Mouse (Mus musculus): ENCODE data around the gene Cdh23. TPM values are rescaled to one million over a fixed set of nuclear protein-coding genes. Genes with fewer than 3 reads are reported as not detected.

The Cdh23 gene
- total RNA-seq, 2 experiments from 2014 or later: 1.7 to 2.3 TPM

DNA sequence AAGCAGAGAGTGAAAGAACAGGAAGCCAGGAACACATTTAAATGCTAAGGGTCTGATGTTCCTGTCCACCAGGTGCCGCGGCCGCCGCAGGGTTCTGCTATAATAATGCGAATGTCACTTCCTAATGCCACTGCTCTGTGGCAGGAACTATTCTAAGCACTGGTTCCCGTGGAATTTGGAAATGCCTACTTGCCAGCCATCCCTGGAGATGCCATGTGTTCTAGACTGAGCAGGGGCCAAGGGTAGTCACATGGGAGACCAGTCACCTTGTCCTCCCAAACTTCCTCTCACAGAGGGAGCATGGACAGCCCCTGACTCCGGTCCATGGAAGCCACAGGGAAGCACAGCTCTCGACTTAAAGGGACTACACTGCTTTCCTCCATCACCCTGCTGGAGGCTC lies 171.2 kb downstream of the Cdh23 start:
- intact Hi-C loops (cut with DNase I): no loop called here
- DNase-seq: no peak

DNA sequence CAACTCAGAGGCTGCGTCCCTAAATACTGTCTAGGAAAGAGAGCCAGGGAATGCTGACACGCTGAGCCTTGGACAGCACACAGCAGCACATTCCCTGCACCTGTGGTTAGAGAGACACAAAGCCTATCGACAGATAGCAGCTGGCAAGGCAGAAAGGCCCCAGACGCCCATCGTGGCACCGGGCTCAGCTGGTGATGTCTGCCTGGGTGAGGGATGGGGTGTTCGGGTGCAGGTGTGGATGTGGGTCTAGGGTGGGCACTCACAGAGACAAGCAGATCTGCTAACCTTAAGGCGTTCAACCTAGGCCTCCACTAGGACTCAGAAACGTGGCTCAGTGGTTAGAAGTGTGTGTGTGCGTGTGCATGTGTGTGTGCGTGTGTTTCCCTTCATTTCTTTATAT lies 180.0 kb downstream of the Cdh23 start:
- intact Hi-C loops (cut with DNase I): no loop called here

DNA sequence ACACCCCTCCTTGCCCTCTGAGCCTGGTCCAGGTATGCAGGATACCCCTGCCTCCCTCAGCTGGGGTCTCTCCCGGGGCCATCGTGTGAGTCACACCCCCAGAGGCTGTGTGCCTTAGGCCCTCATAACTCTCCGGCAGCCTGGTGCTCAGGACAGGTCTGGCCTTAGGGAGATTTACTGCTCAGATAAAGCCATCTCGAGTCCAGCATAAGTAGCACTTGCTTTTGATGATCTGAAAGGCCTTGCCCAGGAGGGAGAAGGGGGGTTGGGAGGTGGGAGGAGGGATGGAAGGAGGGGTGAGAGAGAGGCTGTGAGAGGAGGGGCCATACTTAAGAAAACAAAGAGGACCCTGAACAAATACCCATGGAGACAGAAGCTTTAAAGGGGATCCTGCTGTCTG lies 197.8 kb downstream of the Cdh23 start:
- intact Hi-C loops (cut with DNase I): no loop called here
- no peak for DNase-seq

More for the DNA sequence above, 180.0 kb downstream of the Cdh23 start:
- DNase-seq: no peak

DNA sequence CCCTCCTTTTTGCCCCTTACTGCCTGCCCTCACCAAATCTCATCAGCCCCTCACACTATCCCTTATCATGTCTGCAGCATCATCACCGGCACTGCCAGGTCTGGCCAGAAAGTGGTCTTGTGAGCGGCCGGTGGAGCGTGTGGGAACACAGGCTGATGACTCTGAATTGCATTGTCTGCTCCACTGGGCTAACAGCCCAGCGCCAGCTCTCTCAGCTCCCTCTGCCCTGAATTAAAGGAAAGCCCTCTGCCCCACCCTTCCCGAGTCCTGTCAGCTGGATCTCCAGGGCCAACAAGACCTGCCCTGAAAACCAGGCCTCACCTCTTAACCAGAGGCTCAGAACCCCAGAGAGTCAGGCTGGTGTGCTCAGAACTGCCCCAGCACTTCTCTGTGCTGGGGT lies 201.2 kb downstream of the Cdh23 start:
- intact Hi-C loops (cut with DNase I): no loop called here
- DNase-seq: no peak

DNA sequence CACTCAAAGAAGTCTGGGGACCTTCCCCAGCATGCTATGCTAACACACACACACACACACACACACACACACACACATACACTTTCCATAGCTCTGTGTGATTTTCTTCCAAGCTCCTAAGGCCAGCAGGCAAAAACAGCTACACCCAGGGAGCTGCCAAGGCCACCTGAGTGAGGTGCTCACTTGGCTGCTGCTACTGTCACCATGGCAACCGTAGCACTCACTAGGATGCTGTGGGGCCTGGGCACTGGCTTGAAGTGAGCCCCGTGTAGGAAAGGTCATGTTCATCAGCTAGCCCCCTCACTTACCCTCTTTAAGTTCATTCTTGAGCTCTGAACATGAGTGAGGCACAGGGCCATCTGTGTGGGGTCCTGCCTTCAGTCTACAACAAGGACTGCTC lies 204.8 kb downstream of the Cdh23 start:
- intact Hi-C loops (cut with DNase I): no loop called here

DNA sequence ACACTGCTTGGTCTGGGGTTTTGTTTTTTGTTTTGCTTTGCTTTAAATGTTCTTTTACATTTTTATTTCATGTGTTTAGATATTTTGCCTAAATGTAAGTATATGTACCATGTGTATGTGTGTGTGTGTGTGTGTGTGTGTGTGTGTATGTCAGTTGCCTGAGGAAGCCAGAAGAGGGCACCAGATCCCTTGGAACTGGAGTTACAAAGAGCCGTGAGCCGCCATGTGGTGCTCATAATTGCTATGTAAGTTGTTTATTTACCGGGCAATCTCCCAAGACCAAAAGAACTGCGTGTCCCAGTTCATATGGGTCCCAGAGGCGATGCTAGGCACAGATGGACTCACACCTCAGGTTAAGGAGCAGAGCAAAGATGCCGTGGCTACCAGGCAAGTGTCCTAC lies 214.9 kb downstream of the Cdh23 start:
- DNase-seq: no peak
- intact Hi-C loops (cut with DNase I): no loop called here

More for the DNA sequence above, 204.8 kb downstream of the Cdh23 start:
- no peak for DNase-seq

DNA sequence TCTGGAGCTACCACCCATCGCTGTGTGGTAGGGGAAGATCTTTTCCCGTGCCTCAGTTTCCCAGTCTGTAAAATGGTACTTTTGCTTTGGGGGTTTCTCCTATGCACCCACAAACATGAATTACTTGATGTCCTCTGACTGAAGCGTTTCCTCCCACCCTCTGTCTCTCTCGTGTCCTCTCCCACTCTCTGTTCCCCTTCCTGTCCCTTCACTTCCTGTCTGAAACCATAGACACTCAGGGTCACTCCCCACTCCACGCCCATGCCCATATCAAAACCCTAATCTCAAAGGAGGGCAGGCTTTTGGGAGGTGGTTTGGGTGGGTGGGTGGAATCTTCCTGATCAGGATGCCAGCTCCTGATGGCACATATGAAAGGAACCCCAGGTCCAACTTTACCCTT lies 221.7 kb downstream of the Cdh23 start:
- intact Hi-C loops (cut with DNase I): no loop called here
- no peak for DNase-seq

DNA sequence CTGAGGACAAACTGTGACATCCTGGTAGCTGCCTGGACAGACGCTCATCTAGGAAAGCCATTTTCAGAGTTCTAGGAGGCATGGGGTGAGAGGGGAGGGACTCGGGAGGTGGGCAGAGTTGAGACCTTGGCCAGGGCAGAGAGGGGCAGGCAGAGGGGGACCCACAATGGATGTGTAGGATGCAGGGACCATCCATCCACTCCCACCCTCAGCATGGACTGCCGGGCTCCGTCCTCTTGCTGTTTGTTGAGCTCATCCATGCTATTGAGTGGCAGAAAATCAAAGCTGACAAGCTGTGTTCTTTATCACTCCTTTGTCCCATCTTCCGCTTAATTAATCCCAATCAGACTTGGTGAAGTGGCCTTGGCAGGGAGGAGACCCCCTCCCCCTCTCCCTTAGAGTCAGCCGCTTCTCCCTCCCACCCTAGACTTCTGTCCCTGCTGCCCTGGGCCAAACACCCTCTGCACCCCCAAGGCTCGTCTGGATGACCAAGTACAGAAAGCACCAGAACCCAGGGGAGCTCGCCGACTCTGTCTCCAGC lies 222.4 kb downstream of the Cdh23 start:
- intact Hi-C loops (cut with DNase I): no loop called here
- no peak for DNase-seq

DNA sequence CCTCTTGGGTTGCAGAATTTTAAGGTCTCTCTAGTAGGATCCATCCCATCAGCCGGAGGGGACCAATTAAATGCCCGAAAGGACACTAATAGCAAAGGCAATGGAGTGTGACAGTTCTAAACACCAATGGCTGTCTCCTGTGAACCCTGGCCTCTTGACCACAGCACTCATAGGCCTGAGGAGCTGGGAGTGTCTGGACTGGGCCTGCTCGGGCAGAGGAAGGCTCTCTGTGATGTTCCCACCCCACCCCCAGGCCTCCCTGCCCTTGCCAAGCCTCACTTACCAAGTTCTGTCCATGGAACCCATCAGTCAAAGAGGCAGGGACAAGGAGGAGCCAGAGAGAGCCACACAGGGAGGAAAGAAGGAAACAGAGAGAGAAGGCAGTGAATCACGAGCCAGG lies 228.5 kb downstream of the Cdh23 start:
- DNase-seq: no peak
- intact Hi-C loops (cut with DNase I): no loop called here

DNA sequence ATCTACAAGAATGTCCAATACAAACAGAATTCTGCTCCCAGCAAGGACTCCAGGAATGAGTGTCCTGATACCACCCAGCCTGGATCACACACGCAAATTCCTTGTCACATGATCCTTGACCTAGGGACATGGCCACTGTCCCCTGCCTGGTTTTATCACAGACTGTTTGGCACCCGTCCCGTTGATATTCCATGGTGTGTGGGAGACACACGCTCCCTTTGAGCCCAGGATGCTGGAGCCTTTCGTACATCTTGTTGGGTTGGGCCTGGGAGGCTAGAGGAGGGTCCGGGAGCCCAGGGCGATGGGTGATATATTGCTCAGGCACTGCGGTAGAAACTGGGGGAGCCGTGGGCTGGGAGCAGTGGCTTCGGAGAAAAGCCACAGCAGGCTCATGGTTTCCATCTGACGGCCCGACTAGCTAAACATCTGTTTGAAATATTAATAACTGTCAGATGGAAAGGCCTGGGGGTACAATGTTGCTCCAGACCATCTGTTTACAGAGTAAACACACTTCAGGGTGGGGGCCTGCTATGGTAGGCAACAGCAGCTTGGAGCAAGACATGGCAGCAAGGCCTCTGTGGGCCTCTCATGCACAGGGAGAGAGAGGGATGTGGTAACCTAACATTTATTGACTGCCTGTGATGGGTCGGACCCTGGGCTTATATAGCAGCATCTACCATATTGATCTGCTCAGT lies 232.2 kb downstream of the Cdh23 start:
- no peak for DNase-seq
- intact Hi-C loops (cut with DNase I): no loop called here

DNA sequence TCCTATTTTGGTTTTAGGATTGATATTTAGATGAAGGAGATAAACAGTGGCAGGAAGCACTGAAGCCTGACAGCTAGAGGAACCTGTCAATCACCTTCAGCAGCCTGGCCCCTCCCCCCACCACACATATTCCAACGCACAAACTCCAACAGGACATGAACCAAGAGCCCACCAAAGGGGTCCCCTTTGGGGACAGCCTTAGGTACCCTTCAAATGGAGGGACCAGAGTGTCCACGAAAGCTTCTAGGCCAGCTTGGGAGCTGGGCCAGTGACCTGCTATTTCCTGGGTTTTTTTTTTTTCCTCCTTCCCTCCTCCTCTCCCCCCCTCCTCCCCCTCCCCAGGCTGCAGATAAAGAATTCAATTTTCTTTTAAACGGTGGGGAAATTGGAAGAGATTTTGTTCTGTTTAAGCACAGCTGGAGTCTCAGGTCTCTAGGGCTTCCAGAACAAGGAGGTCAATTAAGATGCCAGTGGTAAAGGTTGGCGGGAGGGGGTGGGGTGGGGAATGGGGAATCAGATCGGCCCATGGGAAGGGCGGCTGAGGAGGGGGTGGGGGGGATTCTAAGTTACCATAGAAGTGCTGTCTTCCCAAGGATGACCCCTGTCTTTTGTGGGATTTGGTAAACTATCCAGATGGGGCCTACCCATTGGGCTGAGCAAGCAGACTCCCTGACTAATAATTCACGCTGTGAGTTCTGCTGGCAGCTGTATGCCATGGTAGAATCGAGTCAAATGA lies 239.5 kb downstream of the Cdh23 start:
- intact Hi-C loops (cut with DNase I): no loop called here
- DNase-seq: no peak

DNA sequence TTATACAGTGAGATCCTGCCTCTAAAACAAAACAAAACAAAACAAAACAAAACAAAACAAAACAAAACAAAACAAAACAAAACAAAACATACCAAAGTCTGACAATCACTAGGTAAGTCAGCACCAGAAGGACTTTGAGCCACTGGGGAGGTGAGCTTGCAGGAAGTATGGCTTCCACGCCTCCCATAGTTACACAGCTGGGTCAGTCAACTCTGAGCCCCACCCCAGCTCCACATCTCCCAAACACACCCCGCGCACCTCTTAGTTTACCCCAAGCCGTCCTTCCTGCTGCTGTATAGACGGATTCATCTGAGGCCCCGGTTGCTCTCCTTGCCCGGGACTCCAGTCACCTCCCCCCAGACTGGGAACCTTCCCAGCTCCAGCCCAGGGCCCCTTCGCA lies 241.1 kb downstream of the Cdh23 start:
- intact Hi-C loops (cut with DNase I): no loop called here
- DNase-seq: no peak

DNA sequence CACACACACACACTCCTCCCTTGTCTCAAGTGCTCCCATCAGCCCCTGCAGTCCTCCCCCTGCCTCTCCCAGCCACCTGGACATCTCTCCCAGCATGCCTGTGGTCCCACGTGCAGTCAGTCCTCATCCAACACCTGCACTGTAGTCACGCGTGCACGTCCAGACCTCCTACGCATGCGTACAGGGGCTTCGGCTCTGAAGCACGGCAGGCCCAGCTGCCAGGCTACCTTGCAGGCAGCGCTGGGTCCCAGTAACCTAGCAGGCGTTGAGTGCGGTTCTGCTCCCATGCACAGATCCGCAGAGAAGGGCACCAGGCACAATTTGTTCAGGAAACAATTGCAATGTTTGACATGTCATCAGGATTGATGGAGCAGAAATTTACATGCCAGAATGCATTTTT lies 249.1 kb downstream of the Cdh23 start:
- intact Hi-C loops (cut with DNase I): no loop called here
- no peak for DNase-seq

DNA sequence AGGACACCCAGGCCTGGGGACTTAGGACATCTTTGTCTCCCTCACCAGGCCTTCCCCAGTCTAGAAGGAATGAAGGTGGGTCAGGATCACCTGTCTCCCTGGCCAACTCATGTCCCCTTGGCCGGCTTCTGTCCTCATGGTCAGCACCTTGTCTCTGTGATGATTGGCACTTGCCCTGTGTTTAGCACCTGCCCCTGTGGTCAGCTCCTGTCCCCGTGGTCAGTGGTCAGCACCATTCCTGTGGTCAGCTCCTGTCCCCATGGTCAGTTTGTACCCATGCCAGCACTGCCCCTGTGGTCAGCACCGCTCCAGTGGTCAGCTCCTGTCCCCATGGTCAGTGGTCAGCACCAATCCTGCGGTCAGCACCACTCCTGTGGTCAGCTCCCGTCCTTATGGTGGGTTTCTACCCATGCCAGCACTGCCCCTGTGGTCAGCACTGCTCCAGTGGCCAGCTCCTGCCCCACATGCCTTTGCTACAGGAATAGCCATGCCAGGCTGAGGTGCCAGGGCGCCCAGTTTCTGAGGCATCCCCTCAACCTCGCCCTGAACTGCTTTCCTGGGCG lies 251.2 kb downstream of the Cdh23 start:
- DNase-seq: no peak
- intact Hi-C loops (cut with DNase I): no loop called here

DNA sequence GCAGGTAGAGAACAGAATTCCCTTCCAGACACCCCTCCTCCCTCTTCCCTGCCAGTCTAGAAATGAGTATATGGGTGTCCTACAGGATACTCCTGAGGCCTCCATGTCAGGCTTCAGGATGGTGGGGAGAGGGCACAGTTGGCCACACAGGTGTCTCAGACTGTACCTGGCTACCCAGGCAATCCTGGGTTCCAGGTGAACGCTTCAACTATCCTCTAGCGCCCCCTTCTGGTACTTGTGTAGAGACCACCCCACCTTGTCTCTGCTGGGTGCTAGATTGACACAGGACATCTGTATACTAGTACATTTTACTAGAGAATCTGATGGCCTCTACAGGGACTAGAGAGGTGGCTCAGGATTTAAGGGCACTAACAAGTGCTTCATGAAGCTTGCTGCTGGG lies 253.2 kb downstream of the Cdh23 start:
- DNase-seq: no peak
- intact Hi-C loops (cut with DNase I): no loop called here

DNA sequence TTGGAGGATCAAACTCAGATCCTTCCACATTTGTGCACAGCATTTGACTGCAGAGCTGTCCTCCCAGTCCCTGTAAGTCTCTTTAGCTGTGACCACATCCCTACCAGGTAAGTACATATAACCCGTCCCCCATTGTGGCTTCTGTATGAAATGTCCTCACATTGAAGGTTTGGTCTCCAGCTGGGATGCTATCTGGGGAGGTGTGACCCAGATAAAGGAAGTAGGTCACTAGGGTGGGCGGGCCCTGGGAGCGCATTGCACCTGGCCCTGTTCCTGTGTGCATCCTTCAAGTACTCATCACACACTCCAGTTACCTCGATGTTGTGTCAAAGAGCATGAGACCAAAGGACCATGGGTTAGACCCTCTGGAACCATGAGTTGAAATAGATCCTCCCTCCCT lies 254.0 kb downstream of the Cdh23 start:
- intact Hi-C loops (cut with DNase I): no loop called here
- no peak for DNase-seq

DNA sequence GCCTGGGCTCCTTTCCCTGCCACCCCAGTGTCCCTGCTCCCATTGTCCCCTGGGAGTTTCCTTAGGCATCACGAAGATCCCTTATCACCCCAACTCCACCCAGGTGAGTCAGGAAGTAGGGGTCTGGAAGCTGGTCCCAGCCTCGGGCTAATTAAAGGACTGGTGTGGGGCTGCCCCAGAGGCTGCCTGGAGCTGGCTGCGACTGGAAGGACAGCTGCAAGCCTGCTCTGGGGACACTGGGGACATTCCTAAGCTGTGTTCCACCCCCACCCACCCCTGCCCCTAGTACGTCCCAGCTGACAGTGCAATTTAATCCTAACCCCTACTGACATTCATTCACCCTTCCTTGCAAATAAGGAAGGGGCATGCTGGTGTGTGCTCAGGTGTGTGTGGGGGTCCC lies 263.6 kb downstream of the Cdh23 start:
- intact Hi-C loops (cut with DNase I): no loop called here

DNA sequence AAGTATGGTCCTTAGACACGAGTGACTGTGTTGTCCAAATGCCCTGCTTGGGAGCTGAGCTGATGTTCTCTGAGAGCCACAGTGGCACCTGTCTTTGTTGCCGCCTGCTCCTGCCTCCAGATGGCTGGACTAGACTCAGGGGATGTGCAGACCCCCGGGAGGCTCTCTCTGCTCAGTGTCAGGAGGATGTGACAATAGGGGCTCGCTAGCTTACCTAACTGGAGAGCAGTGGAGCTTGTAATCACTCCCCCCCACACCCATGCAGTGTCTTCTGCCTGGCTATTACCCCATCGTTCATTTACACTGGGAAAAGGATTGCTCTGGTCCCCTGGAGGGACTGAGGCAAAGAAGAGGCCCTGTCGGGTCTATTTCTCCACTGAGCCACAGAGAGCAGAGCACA lies 265.7 kb downstream of the Cdh23 start:
- intact Hi-C loops (cut with DNase I): no loop called here
- DNase-seq: no peak

More for the DNA sequence above, 263.6 kb downstream of the Cdh23 start:
- no peak for DNase-seq

DNA sequence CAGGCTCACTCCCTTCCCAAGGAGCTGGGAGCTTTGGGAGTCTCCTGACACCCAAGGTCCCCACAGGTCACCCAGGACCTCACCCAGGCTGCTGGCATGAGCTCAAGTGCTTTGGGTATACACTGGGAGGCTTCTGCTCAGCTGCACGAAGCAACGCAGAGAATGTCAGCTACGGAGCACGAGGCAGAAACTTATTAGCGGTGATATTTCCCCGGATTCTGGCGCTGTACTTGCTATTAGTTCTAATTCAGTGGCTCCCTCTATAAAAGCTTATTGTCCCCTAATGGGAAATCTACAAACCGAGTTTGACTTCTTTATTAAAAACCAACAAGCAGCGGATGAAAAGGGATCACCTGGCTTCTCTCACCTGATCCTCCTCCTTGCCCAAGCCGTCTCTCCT lies 266.3 kb downstream of the Cdh23 start:
- intact Hi-C loops (cut with DNase I): no loop called here
- DNase-seq: no peak

DNA sequence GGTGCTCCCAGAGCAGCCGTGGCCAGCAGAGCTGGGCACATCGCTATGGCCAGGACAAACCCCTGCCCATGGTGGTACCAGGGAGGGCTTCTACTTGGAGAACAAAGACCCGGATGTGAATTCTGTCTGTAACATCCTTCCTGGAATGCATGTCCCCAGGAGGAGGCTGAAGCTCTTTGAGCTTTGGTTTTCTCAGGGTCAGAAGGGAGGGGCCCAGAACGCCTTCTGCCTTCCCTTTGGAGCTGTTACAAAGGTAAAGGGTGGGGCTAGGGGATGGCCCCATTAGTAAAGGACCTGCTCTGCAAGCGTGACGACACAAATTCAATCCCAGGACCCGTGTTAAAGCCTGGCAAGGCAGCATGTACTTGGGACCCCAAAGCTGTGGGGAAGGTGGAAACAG lies 273.5 kb downstream of the Cdh23 start:
- intact Hi-C loops (cut with DNase I): no loop called here
- no peak for DNase-seq

DNA sequence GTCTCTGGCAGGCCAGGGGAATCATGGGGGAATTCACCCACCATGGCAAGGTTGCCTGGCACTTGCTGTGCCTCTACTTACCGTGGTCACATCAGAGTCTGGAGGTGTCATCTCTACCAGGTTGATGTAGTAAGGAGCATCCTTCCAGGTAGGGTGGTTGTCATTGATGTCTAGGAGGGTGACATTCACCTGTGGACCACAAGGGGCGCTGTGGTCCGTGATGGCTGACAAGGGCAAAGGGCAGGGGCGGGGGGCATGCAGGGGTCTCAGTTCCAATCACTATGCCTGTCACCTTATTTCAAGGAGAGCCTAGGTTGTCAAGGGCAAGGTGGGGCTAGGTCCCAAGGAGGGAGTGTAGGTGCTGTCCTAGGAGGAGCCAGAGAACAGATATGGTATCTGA lies 276.7 kb downstream of the Cdh23 start:
- intact Hi-C loops (cut with DNase I): loop anchor here (2.0 to 5.0 kb wide), 2 partner anchors 277 to 333 kb away; partner anchors contain the start of genes Cdh23 and Slc29a3
- no peak for DNase-seq

DNA sequence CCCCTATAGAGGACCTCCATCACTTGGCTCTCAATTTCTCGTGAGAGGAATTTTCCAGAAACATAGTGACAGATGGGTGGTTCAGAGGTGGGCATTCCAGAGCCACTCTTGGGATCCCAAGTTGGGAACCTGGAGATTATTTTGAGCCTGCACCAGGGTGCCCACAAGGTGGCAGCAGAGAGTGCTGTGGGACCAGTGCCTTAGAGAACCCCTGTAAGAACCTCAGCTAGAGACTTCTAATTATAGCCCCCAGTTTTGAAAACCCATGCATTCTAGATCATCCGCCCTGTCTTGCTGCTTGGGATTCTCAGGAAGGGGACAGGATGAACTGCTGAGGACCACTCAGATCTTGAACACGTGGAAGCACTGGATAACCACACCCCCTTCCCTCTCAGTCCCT lies 278.2 kb downstream of the Cdh23 start:
- intact Hi-C loops (cut with DNase I): loop anchor here (2.0 to 5.0 kb wide), 2 partner anchors 279 to 334 kb away; partner anchors contain the start of genes Cdh23 and Slc29a3
- DNase-seq: peak; percentile 47 to 56
